Mouse (Mus musculus) lung, adult 2 months (tissue): ENCODE results near the gene Acod1. TPM values are rescaled to one million over a fixed set of nuclear protein-coding genes. Genes with fewer than 3 reads are reported as not detected.

Source experiments
- DNase-seq: peaks from one replicate; pipeline ENCODE4 v3.0.0; 2022
- H3K4me1 ChIP-seq: fragments of 200-500 bp; 2 replicates; pipeline ENCODE4 v1.6.1; 2011; ENCODE audit warnings: low read length; ENCODE audit not compliant: control insufficient read depth, insufficient read depth
- H3K4me3 ChIP-seq: fragments of 200-500 bp; replicated peaks from 2 replicates; pipeline ENCODE3; 2011; ENCODE audit warnings: low read depth, mild to moderate bottlenecking, control low read depth, low read length; ENCODE audit errors: extremely low read depth
- CTCF ChIP-seq: fragments of 200-500 bp; IDR thresholded peaks from 2 replicates; pipeline ENCODE4 v1.5.1; 2011; ENCODE audit warnings: mild to moderate bottlenecking, low read length, control low read depth; ENCODE audit not compliant: insufficient read depth
- POLR2A ChIP-seq: fragments of 200-500 bp; IDR thresholded peaks from 2 replicates; pipeline ENCODE4 v1.6.1; 2011; ENCODE audit warnings: low read depth, mild to moderate bottlenecking, control low read depth, low read length, borderline replicate concordance; ENCODE audit errors: extremely low read depth
- WGBS: fragments of 180-500 bp; shearing (Covaris S2); methylation state at CpG from one replicate; pipeline ENCODE4 v1.1.7; 2018; 5-methylcytosine and 5-hydroxymethylcytosine counted together
- polyA plus RNA-seq: library from polyadenylated mRNA; depleted of rRNA; stranded (reverse); fragments of >200 nt; gene quantifications from 2 replicates; pipeline ENCODE4 v1.2.3, GENCODE M21; 2012; rRNA removed

Gene Acod1
- polyA plus RNA-seq, 1 experiment, result 0.15 TPM

GRCm38 (mm10) chr14:103099238-103099933, 52.6 kb downstream of the Acod1 start, which contains the start of gene Fbxl3:
Gene Fbxl3 (minus strand): TSS chr14:103099566.
- under 1% methylated on average over 88 of the region's 88 CpGs for WGBS
- no peak for TF ChIP-seq CTCF
- TF ChIP-seq POLR2A, result peak; percentile 65; the same call in 1 of the 2 replicates
- peak; percentile 91 for DNase-seq
- H3K4me1 ChIP-seq, result peaks cover 9% of the 10 kb centered on the region
- peak within 1 kb of the TSS; percentile 80 for H3K4me3 ChIP-seq

- Histone ChIP-seq H3K4me1 (peaks cover 9% of the 10 kb centered on the region; the same call in 1 of the 2 replicates), H3K4me3 (no peak overlapping the region)
- TF ChIP-seq POLR2A (no peak), CTCF (no peak)
- no peak for DNase-seq
- WGBS, result 63% methylated on average over 13 of the region's 13 CpGs
Observed at GRCm38 (mm10) chr14:103100296-103100695, 53.5 kb downstream of the Acod1 start.

- 63% methylated on average over 3 of the region's 3 CpGs for WGBS
- no peak for TF ChIP-seq POLR2A
- no peak for TF ChIP-seq CTCF
- Histone ChIP-seq H3K4me1 (peaks cover 7% of the 10 kb centered on the region; the same call in 1 of the 2 replicates), H3K4me3 (no peak overlapping the region)
- DNase-seq, result no peak
Observed at GRCm38 (mm10) chr14:103101171-103101570, 54.4 kb downstream of the Acod1 start.

- TF ChIP-seq POLR2A (no peak), CTCF (no peak)
- Histone ChIP-seq H3K4me3 (no peak overlapping the region), H3K4me1 (0 out of 2 replicates have a peak, but pooled peaks cover 3% of the 10 kb centered on the region)
- DNase-seq, result no peak
- WGBS, result 46% methylated on average over 6 of the region's 6 CpGs
Observed at GRCm38 (mm10) chr14:103102246-103102645, 55.5 kb downstream of the Acod1 start.

GRCm38 (mm10) chr14:103102731-103103335, 56.1 kb downstream of the Acod1 start:
- Histone ChIP-seq H3K4me1 (no peaks in the 10 kb centered on the region), H3K4me3 (no peak overlapping the region)
- no peak for DNase-seq
- TF ChIP-seq POLR2A, result no peak
- TF ChIP-seq CTCF, result no peak
- 53% methylated on average over 10 of the region's 10 CpGs for WGBS

Other genes starting within 250 kb of the Acod1 start
- 25.9 and 39.0 TPM in 2 replicates for gene Kctd12, start 64.3 kb upstream of the Acod1 start, polyA plus RNA-seq
- gene Cln5, start 23.2 kb downstream of the Acod1 start, polyA plus RNA-seq, result 26.1 and 26.9 TPM in 2 replicates
- gene Fbxl3, start 52.6 kb downstream of the Acod1 start, polyA plus RNA-seq, result 82.7 and 123 TPM in 2 replicates